Mouse (Mus musculus): Measurements from ENCODE around the gene Dhx32. TPM values are rescaled to one million over a fixed set of nuclear protein-coding genes. Genes with fewer than 3 reads are reported as not detected.

Dhx32 gene
- total RNA-seq, 2 experiments from 2014 or later = 25.9 to 27.7 TPM

- peak; percentile 35 for ATAC-seq (replicated peaks; ENCODE audit: low FRiP score, low TSS enrichment, poor library complexity, severe bottlenecking)
These were observed 6.5 kb downstream of the Dhx32 start for GRCm38 (mm10) chr7:133775796-133776625.

DNA sequence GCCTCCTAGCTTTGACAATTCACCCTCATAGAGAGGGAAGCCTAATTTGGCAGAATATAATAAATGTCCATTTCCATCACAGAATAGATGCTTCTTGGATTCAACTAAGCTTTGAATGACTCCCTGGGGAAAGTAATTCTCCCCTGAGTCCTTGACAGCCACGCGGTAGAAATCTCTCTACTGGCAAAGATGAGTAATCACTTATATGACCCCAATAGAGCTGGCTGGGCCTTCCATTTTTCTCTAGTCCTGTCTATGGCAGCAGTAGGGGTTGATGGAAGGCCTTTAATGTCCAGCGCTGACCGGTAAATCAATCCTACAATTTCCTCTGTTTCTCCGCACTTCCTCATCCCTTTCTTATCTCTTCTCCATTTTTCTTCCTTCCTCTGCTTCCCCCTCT lies 7.3 kb downstream of the Dhx32 start:
- ATAC-seq (replicated peaks; ENCODE audit: low FRiP score, low TSS enrichment, poor library complexity, severe bottlenecking) = no peak

- no peak for ATAC-seq (replicated peaks; ENCODE audit: low FRiP score, low TSS enrichment, poor library complexity, severe bottlenecking)
These were observed 14.0 kb downstream of the Dhx32 start for GRCm38 (mm10) chr7:133768517-133768916.

DNA sequence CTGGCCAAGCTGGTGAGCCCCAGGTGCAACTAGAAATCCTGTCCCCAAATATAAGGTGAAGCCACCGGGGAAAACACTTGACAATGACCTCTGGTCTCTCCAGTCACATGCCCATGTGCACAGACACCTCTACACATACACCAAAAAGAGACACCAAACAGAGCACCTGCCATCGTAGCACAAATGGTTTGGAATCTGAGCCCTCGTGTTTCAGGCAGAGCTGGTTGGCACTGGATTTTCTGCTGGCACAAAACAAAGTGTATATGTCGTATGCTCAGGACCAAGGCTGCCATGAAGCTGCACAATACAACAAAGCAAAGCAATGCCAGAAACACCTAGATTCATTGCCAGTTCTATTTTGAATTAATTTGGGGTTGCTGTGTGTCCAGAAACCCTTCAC lies 14.5 kb downstream of the Dhx32 start:
- ATAC-seq (replicated peaks; ENCODE audit: low FRiP score, low TSS enrichment, poor library complexity, severe bottlenecking) = no peak

DNA sequence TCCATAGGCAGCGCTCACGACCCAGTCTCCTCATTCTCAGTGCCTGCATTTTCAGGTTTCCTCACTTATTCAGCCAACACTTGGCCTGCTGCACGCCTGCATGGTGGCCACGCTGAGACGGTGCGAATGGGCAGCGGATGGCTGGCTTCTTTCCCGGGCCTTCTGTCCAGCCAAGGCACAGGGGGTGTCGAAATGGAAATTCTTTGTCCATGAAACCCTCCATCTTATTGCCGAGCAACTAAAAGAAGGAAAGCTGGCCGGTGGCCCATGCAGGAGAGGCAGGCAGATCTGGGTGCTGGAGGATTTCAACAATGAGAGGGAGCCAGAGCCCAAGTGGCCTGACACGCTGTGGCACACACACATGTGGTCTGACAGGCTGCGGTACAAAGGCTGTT lies 16.7 kb downstream of the Dhx32 start:
- ATAC-seq (replicated peaks; ENCODE audit: low FRiP score, low TSS enrichment, poor library complexity, severe bottlenecking) = no peak

- 0 out of 2 replicates have a peak, but pooled peaks have one; percentile 21 for ATAC-seq (replicated peaks; ENCODE audit: low FRiP score, low TSS enrichment, poor library complexity, severe bottlenecking)
These were observed 17.2 kb downstream of the Dhx32 start for GRCm38 (mm10) chr7:133765240-133765848.

- ATAC-seq (replicated peaks; ENCODE audit: low FRiP score, low TSS enrichment, poor library complexity, severe bottlenecking) = no peak
These were observed 18.1 kb downstream of the Dhx32 start for GRCm38 (mm10) chr7:133764425-133764824.

- no peak for ATAC-seq (replicated peaks; ENCODE audit: low FRiP score, low TSS enrichment, poor library complexity, severe bottlenecking)
These were observed 19.8 kb downstream of the Dhx32 start for GRCm38 (mm10) chr7:133762696-133763095.

- ATAC-seq (replicated peaks; ENCODE audit: low FRiP score, low TSS enrichment, poor library complexity, severe bottlenecking) = no peak
These were observed 22.7 kb downstream of the Dhx32 start for GRCm38 (mm10) chr7:133759611-133760353.

- ATAC-seq (replicated peaks; ENCODE audit: low FRiP score, low TSS enrichment, poor library complexity, severe bottlenecking) = no peak
These were observed 23.8 kb downstream of the Dhx32 start for GRCm38 (mm10) chr7:133758716-133759115.

- no peak for ATAC-seq (replicated peaks; ENCODE audit: low FRiP score, low TSS enrichment, poor library complexity, severe bottlenecking)
These were observed 24.5 kb downstream of the Dhx32 start for GRCm38 (mm10) chr7:133757961-133758455.

GRCm38 (mm10) chr7:133751163-133751562 lies 31.4 kb downstream of the Dhx32 start:
- no peak for ATAC-seq (replicated peaks; ENCODE audit: low FRiP score, low TSS enrichment, poor library complexity, severe bottlenecking)

DNA sequence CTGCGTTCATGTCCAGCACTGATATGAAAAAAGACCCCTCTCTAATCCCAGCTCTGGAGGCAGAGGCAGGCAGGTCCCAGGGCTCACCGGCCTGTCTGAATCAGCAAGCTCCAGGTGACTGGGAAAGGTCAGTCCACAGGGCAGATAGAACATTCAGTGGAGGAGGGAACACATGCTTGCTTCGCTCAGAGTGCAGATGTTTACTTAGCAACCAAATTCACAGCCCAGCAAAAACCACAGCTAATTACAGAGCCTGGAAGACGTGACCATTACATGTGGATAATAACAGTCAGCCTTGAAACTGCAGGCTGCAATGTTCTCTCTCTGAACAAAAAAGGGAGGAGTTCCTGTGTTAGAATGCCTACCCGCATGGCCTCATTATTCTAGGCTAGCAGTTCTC lies 31.9 kb downstream of the Dhx32 start:
- ATAC-seq (replicated peaks; ENCODE audit: low FRiP score, low TSS enrichment, poor library complexity, severe bottlenecking) = no peak

- no peak for ATAC-seq (replicated peaks; ENCODE audit: low FRiP score, low TSS enrichment, poor library complexity, severe bottlenecking)
These were observed 33.8 kb downstream of the Dhx32 start for GRCm38 (mm10) chr7:133748753-133749152.

DNA sequence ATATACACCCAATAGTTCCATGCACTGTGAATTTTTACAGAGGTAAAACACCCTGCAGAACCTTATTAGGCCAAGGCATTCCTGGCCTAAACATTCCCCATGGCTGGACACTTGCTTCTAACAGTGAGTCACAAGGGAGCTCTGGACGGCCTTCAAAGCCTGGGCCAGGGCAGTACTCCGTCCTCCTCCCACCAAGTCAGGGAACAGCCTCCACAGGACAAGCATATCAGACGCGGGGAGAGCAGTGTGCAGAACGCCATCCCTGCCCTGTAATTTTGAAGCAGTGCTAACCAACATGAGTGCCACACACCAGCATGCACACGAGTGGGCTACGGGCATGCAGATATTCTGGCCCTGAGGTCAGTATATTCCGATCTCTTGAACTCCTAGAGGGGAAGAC lies 35.2 kb downstream of the Dhx32 start:
- no peak for ATAC-seq (replicated peaks; ENCODE audit: low FRiP score, low TSS enrichment, poor library complexity, severe bottlenecking)

DNA sequence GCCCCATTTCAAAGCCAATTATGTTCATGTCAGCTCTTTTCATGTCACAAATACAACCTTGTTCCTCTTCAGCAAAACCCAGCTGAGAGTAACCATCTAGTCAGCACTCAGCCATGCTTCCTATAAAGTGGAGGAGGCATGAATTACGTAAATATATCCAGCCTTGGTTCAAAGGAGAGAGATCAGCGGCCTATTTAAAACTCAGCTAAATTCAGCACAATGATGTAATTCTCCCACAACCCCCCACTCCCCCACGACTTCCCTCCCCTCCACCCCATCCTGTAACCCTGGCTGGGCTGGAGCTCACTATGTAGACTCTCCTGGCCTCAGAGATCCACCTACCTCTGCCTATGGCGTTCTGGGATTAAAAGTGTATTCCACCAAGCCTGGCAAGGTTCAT lies 37.8 kb downstream of the Dhx32 start:
- no peak for ATAC-seq (replicated peaks; ENCODE audit: low FRiP score, low TSS enrichment, poor library complexity, severe bottlenecking)

- no peak for ATAC-seq (replicated peaks; ENCODE audit: low FRiP score, low TSS enrichment, poor library complexity, severe bottlenecking)
These were observed 38.3 kb downstream of the Dhx32 start for GRCm38 (mm10) chr7:133744209-133744608.

GRCm38 (mm10) chr7:133743611-133744010 lies 38.9 kb downstream of the Dhx32 start:
- ATAC-seq (replicated peaks; ENCODE audit: low FRiP score, low TSS enrichment, poor library complexity, severe bottlenecking) = no peak

DNA sequence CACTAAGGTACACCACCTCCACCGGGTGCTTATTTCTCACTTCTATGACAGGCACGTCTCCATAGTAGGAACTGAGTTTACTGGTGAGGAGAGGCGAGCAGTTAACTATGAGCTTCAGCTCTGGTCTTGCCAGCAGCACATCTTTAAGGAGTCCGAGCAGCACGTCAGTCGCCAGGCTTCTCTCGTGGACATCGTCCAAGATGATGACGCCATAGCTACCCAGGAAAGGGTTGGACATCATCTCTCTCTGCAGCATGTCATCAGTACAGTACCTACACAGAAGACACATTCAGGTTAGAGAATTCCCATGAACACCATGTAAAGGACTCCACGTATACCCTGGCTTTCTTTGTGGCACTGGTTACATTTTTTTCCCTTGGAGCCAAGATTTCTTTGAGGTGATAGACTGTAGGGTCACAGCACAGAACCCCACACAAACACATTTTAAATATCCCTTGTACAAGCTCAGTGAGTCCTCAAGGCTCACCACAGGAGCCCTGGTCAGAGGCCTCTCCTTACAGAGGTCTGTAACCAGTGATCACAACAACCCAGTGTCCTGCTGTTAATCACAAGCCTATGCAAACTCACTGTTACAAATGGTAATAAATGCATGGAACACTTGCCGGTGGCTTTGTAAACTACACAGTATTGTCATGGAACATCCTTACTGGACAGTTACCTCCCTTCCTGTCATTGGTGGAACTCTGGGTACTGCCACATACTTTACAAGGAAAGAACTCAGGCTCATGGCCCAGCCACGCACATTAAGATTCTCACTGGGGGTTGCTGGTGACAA lies 39.8 kb downstream of the Dhx32 start:
- no peak for ATAC-seq (replicated peaks; ENCODE audit: low FRiP score, low TSS enrichment, poor library complexity, severe bottlenecking)

Measured in megakaryocyte-erythroid progenitor cell, adult 5-6 weeks (primary cell).